Mouse (Mus musculus) thymus, adult 2 months (tissue): ENCODE results near the gene Lrch1. TPM values are rescaled to one million over a fixed set of nuclear protein-coding genes. Genes with fewer than 3 reads are reported as not detected.
A peak's percentile ranks its signal among the peaks of the same experiment; 100 is the strongest.

Experiments used
- DNase-seq: peaks from one replicate; pipeline ENCODE4 v3.0.0; 2021
- H3K27ac ChIP-seq: fragments of 200-500 bp; 2 replicates; pipeline ENCODE4 v1.5.1; 2012; ENCODE audit warnings: low read length, control low read depth; ENCODE audit not compliant: control insufficient read depth, insufficient read depth
- H3K27me3 ChIP-seq: fragments of 200-500 bp; 2 replicates; pipeline ENCODE4 v1.6.1; 2012; ENCODE audit warnings: mild to moderate bottlenecking, low read length, moderate library complexity, mixed read lengths; ENCODE audit not compliant: control insufficient read depth, insufficient read depth
- H3K36me3 ChIP-seq: fragments of 200-500 bp; 2 replicates; pipeline ENCODE4 v1.6.1; 2012; ENCODE audit warnings: mild to moderate bottlenecking, low read length, moderate library complexity; ENCODE audit not compliant: control insufficient read depth, insufficient read depth
- H3K4me1 ChIP-seq: fragments of 200-500 bp; replicated peaks from 2 replicates; pipeline ENCODE4 v1.6.1; 2012; ENCODE audit warnings: low read length; ENCODE audit not compliant: control insufficient read depth, insufficient read depth
- H3K4me3 ChIP-seq: fragments of 200-500 bp; 2 replicates; pipeline ENCODE4 v1.5.1; 2012; ENCODE audit warnings: mild to moderate bottlenecking, low read length, control low read depth, moderate library complexity; ENCODE audit not compliant: control insufficient read depth, insufficient read depth
- CTCF ChIP-seq: fragments of 200-500 bp; IDR thresholded peaks from 2 replicates; pipeline ENCODE4 v1.5.1; 2012; ENCODE audit warnings: mild to moderate bottlenecking, control low read depth, low read length, moderate library complexity, borderline replicate concordance; ENCODE audit not compliant: control insufficient read depth, poor library complexity, insufficient read depth; ENCODE audit errors: extremely low read depth
- POLR2A ChIP-seq: fragments of 200-500 bp; IDR thresholded peaks from 2 replicates; pipeline ENCODE4 v1.6.1; 2012; ENCODE audit warnings: mild to moderate bottlenecking, low read length, control low read depth, moderate library complexity; ENCODE audit not compliant: control insufficient read depth, poor library complexity, insufficient read depth; ENCODE audit errors: extremely low read depth
- WGBS: fragments of 180-500 bp; shearing (Covaris S2); methylation state at CpG from one replicate; pipeline ENCODE4 v1.1.7; 2018; 5-methylcytosine and 5-hydroxymethylcytosine counted together
- polyA plus RNA-seq: library from polyadenylated mRNA; depleted of rRNA; stranded (reverse); fragments of >200 nt; gene quantifications from 2 replicates; pipeline ENCODE4 v1.2.3, GENCODE M21; 2012

The Lrch1 gene
- polyA plus RNA-seq, 1 experiment = 27.5 TPM

GRCm38 (mm10) chr14:74943581-74944117 lies 4.0 kb downstream of the Lrch1 start:
- H3K27me3 ChIP-seq = no peaks in the 10 kb centered on the region
- WGBS = 92% methylated on average over 6 of the region's 6 CpGs
- no peak overlapping the region for H3K4me3 ChIP-seq
- no peaks in the 10 kb centered on the region for H3K36me3 ChIP-seq
- peaks cover 34% of the 10 kb centered on the region for H3K4me1 ChIP-seq
- H3K27ac ChIP-seq = no peak overlapping the region
- TF ChIP-seq POLR2A (no peak), CTCF (no peak)
- DNase-seq = no peak

DNA sequence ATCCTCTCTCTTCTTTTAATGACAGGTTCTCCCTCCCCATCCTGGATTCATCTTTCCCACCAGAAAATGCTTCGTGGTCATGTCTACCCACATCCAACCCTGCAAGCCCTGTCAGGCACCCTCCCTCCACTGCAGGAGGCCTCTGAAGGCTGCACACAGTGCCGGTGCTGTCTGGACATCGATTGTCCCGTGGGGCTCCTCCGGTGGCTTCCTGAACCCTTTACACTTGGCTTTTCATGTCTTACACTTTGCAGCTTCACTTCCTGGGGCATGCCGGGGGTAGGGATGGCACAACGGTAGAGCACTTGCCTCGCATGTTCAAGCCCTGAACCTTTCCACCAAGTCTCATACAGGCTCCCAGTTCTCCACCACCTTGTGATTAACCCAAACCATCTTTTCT lies 4.7 kb downstream of the Lrch1 start:
- Histone ChIP-seq H3K27me3 (no peaks in the 10 kb centered on the region), H3K4me1 (peaks cover 29% of the 10 kb centered on the region), H3K36me3 (no peaks in the 10 kb centered on the region), H3K27ac (peak overlapping the region; percentile 39; the same call in 1 of the 2 replicates), H3K4me3 (no peak overlapping the region)
- TF ChIP-seq POLR2A (no peak), CTCF (0 out of 2 replicates have a peak, but pooled peaks have one; percentile 28)
- WGBS = 1% methylated on average over 8 of the region's 8 CpGs
- peak; percentile 43 for DNase-seq

DNA sequence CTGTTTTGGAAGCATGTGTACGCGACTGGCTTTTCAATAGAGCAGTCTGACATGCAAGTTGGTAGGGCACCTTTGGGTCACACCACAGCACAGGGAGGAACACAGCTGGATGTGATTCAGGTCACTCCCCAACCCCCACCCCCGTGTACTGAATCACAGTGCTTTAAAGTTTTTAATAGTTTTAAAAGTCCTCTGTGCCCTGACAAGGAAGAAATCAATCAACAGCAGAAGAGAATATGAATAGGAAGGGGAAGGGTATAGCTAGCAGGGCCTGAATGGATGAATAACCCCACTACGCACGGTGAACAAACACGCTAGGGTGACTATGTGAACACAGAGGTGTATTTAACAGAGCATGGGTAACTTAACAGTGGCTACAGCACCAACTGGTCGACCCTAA lies 6.1 kb downstream of the Lrch1 start:
- 89% methylated on average over 7 of the region's 7 CpGs for WGBS
- H3K27ac ChIP-seq = no peak overlapping the region
- H3K36me3 ChIP-seq = no peaks in the 10 kb centered on the region
- TF ChIP-seq POLR2A (no peak), CTCF (no peak)
- no peak for DNase-seq
- peaks cover 30% of the 10 kb centered on the region for H3K4me1 ChIP-seq
- H3K4me3 ChIP-seq = no peak overlapping the region
- H3K27me3 ChIP-seq = no peaks in the 10 kb centered on the region

DNA sequence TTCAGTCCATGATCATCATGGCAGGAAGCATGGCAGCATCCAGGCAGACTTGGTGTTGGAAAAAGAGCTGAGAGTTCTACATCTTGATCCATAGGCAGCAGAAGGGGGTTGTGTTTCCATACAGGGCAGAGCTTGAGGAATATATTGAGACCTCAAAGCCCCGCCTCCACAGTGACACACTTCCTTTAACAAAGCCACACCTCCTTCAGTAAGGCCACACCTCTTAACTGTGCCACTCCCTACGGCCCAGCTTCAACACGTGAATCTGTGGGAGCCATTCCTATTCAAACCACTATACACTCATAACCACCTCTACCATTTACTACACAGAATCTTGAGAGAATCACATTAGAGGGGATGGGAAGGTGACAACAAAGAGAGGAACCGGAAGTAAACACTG lies 6.9 kb downstream of the Lrch1 start:
- H3K4me1 ChIP-seq = peaks cover 30% of the 10 kb centered on the region
- 84% methylated on average over 4 of the region's 4 CpGs for whole genome bisulfite sequencing

GRCm38 (mm10) chr14:74939355-74939754 lies 8.3 kb downstream of the Lrch1 start:
- TF ChIP-seq POLR2A = no peak
- TF ChIP-seq CTCF = no peak
- no peak for DNase-seq
- Histone ChIP-seq H3K27me3 (no peaks in the 10 kb centered on the region), H3K27ac (no peak overlapping the region), H3K4me3 (no peak overlapping the region), H3K4me1 (peaks cover 28% of the 10 kb centered on the region), H3K36me3 (no peaks in the 10 kb centered on the region)
- WGBS = 15% methylated on average over 9 of the region's 9 CpGs

More for the DNA sequence above, 6.9 kb downstream of the Lrch1 start:
- Histone ChIP-seq H3K36me3 (no peaks in the 10 kb centered on the region), H3K4me3 (no peak overlapping the region), H3K27me3 (no peaks in the 10 kb centered on the region), H3K27ac (no peak overlapping the region)
- TF ChIP-seq CTCF = no peak
- no peak for TF ChIP-seq POLR2A
- DNase-seq = no peak

DNA sequence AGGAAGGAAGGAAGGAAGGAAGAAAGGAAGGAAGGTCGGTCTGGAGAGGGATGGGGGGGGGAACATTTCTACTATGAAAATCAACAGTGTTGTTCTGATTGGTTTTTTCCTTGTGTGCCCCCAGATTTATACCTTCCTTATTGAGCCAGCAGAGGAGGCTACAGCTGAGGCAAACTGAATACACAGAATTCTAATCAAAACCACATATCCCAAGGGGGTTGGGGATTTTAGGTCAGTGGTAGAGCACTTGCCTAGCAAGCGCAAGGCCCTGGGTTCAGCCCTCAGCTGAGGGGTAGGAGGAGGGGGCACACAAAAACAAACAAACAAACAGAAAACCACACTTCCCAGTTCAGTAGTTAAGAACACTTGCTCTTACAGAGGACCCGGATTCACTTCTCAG lies 8.8 kb downstream of the Lrch1 start:
- WGBS = 55% methylated on average over 3 of the region's 3 CpGs
- H3K4me3 ChIP-seq = no peak overlapping the region
- no peak for DNase-seq
- no peaks in the 10 kb centered on the region for H3K36me3 ChIP-seq
- no peak overlapping the region for H3K27ac ChIP-seq
- peaks cover 31% of the 10 kb centered on the region for H3K4me1 ChIP-seq
- TF ChIP-seq POLR2A (no peak), CTCF (no peak)
- no peaks in the 10 kb centered on the region for H3K27me3 ChIP-seq
